Mouse (Mus musculus) brown adipose tissue, adult 24 weeks (tissue): ENCODE data around the gene Tent4a. TPM values are rescaled to one million over a fixed set of nuclear protein-coding genes. Genes with fewer than 3 reads are reported as not detected.
A peak's percentile ranks its signal among the peaks of the same experiment; 100 is the strongest.

Experiments used
- H3K27ac ChIP-seq: fragments of 200-500 bp; replicated peaks from 2 replicates; pipeline ENCODE4 v1.5.1; 2012; ENCODE audit warnings: low read depth, mild to moderate bottlenecking, low read length
- H3K4me1 ChIP-seq: fragments of 200-500 bp; 2 replicates; pipeline ENCODE4 v1.6.1; 2012; ENCODE audit warnings: low read length, mixed read lengths; ENCODE audit not compliant: control insufficient read depth, insufficient read depth, insufficient read length
- H3K4me3 ChIP-seq: fragments of 200-500 bp; 2 replicates; pipeline ENCODE4 v1.5.1; 2012; ENCODE audit warnings: low read depth, mild to moderate bottlenecking, low read length, moderate library complexity; ENCODE audit not compliant: insufficient read depth
- polyA plus RNA-seq: library from polyadenylated mRNA; stranded (reverse); fragments of >200 nt; gene quantifications from 2 replicates; pipeline ENCODE4 v1.2.4, GENCODE M21; 2012; ENCODE audit not compliant: missing spikeins, insufficient read depth, insufficient read length

Tent4a gene
- polyA plus RNA-seq, 1 experiment = 4.1 TPM

- H3K27ac ChIP-seq = peak overlapping the region; percentile 49
- peak overlapping the region; percentile 81 for H3K4me3 ChIP-seq
- peaks cover 20% of the 10 kb centered on the region for H3K4me1 ChIP-seq
Measured at GRCm38 (mm10) chr13:69534654-69535551, 486 bp upstream of the Tent4a start.

DNA sequence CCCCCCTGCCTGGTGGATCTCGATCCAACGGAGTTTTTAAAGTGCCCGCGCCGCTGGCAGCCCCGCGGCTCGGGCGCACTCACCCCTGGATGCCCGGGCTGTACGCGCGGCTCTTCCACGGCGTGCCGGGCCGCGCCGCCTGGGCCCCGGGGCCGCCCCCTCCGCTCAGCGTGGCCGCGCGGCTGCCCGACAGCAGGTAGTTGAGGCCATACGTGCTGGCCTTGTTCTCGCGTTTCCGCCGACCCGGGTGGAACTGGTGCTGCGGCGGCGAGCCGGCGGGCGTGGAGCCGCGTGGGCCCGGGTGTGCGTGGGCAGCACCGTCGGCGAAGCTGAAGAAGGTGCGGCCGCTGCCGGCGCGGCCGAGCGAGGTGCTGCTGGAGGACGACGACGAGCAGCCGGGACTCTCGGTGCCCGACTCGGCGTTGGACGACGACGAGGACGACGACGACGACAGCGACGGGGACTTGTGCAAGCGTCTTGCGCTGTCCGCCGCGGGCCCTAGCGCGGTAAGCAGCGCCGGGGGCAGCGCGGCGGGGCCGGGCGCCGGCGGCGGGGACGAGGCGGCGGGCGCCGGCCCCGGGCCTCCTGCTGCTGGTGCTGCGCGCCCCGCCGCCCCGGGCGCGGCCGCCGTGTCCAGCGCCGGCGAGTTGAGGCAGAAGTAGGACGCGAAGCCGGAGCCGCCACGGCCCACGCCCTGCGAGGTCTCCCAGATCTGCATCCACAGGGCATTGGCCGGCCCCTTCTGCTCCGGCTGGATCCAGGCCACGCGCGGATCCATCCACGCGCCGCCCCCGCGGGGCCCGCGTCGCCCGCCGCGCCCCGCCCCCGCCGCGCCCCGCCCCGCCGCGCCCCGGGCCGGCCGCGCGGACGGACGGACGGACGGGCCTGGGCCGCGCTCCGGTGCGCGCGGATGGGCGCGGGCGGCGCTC lies 748 bp downstream of the Tent4a start, which contains the start of gene Nsun2:
Gene Nsun2 (plus strand): TSS at position 342 of the 929 bp plus-strand sequence.
- Histone ChIP-seq H3K27ac (peak within 1 kb of the TSS; percentile 24; the same call in 1 of the 2 replicates), H3K4me1 (peaks cover 20% of the 10 kb centered on the region), H3K4me3 (peak within 1 kb of the TSS; percentile 96)

DNA sequence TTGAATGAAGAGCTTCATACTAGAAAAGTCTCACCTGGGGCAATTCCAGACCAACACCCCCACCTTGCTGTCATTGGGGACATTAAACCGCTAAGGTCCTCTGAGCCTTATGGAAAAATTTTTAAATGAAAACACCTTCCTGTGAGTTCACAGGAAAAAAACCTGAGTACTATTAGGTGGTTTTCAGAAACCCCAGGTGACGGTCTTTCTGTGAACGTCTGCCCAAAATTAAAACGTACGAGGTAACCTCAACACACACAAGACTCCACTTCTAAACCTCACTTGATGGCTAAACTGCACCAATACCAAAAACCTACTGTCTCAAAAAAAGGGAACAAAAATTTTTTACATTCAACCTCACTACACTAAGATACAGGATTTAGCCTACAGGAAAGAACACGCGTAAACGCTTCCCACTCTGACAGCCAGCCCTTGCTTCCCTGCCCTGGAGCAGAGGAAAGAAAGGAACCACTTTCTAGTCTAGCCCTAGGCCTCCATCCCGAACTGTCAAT lies 1.5 kb downstream of the Tent4a start:
- Histone ChIP-seq H3K4me1 (peaks cover 20% of the 10 kb centered on the region), H3K27ac (no peak overlapping the region), H3K4me3 (peak overlapping the region; percentile 96)

GRCm38 (mm10) chr13:69532101-69532892 lies 2.1 kb downstream of the Tent4a start:
- Histone ChIP-seq H3K4me3 (peak overlapping the region; percentile 96), H3K4me1 (peaks cover 20% of the 10 kb centered on the region), H3K27ac (no peak overlapping the region)

- H3K27ac ChIP-seq = no peak overlapping the region
- H3K4me1 ChIP-seq = peaks cover 20% of the 10 kb centered on the region
- no peak overlapping the region for H3K4me3 ChIP-seq
Measured at GRCm38 (mm10) chr13:69531431-69531830, 3.0 kb downstream of the Tent4a start.

DNA sequence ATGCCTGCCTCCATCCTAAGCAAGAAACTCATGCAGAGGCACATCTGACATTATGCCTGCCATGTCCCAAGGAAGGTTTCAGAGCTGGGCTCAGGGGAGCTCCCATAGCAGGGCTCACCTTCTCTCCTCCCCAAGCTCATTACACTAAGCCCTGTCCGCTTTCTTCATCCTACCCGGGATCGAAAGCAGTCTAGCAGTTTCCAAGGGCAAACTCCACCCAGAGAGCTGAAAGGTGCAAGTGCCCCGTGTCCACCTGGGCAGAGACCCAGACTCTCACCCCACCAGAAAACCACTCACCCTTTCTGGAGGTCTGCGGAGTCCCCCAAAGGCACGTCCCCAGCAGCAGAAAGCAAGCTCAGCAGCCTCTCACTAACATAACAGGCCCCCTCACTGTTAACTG lies 3.5 kb downstream of the Tent4a start:
- no peak overlapping the region for H3K27ac ChIP-seq
- H3K4me3 ChIP-seq = no peak overlapping the region
- H3K4me1 ChIP-seq = peaks cover 23% of the 10 kb centered on the region

GRCm38 (mm10) chr13:69530156-69530555 lies 4.3 kb downstream of the Tent4a start:
- Histone ChIP-seq H3K4me3 (no peak overlapping the region), H3K4me1 (peaks cover 24% of the 10 kb centered on the region), H3K27ac (no peak overlapping the region)

DNA sequence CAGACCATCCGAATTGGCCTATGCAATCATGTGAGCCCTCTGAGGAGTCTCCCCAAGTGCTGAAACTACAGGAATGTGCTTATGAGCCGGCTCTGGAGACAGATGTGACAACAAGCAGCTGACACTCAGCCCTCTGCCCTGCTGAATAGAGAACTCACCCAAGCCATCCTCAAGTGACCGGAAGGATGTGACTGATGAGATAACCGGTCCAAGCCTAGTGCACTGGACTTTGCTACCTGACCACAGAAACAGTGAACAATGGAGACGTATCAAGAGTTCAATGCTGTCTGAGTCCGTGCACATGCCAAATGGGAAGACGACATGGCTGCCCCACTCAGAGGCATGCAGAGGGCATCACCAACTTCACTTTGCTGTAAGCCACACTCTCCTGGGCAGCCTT lies 5.9 kb downstream of the Tent4a start:
- H3K27ac ChIP-seq = no peak overlapping the region
- H3K4me1 ChIP-seq = peaks cover 24% of the 10 kb centered on the region
- no peak overlapping the region for H3K4me3 ChIP-seq

- Histone ChIP-seq H3K4me1 (peaks cover 13% of the 10 kb centered on the region), H3K27ac (0 out of 2 replicates have a peak overlapping the region, but pooled peaks have one; percentile 8), H3K4me3 (no peak overlapping the region)
Measured at GRCm38 (mm10) chr13:69525867-69526266, 8.6 kb downstream of the Tent4a start.

- no peak overlapping the region for H3K27ac ChIP-seq
- no peak overlapping the region for H3K4me3 ChIP-seq
- peaks cover 10% of the 10 kb centered on the region for H3K4me1 ChIP-seq
Measured at GRCm38 (mm10) chr13:69524158-69524530, 10.3 kb downstream of the Tent4a start.

- peaks cover 10% of the 10 kb centered on the region for H3K4me1 ChIP-seq
- no peak overlapping the region for H3K4me3 ChIP-seq
- H3K27ac ChIP-seq = no peak overlapping the region
Measured at GRCm38 (mm10) chr13:69523444-69524157, 10.8 kb downstream of the Tent4a start.

DNA sequence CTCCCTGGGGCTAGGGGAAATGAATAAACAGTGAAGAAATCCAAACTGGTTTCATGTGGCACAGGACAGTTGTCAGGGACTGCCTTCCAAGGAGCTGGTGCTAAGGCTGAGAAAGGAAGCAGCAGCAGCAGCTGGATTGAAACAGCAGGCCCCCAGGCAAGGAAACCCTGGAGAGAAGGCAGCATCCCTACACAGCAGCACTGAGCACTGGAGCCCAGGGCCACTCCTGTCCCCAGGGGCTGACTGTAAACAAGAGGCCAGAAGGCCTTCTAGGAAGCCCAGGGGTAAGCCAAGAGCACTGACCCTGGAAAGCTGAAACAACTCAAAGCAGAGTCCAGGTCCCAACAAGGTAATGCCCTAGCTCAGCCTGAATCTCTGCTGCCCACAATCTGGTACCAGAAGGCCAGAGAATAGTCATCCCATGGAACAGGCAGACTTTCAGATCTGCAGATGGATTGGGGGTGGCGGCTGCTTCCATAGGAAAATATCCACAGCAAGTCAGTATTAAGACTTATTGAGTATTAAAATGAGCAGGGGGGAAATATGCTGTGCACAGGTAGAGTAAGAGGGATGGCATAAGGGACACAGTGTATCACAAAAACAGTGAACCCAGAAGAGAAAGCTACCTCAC lies 12.1 kb downstream of the Tent4a start:
- Histone ChIP-seq H3K27ac (no peak overlapping the region), H3K4me3 (no peak overlapping the region), H3K4me1 (peaks cover 17% of the 10 kb centered on the region)

- no peak overlapping the region for H3K4me3 ChIP-seq
- H3K4me1 ChIP-seq = peaks cover 17% of the 10 kb centered on the region
- no peak overlapping the region for H3K27ac ChIP-seq
Measured at GRCm38 (mm10) chr13:69519137-69519536, 15.3 kb downstream of the Tent4a start.
